Mouse (Mus musculus): ENCODE data around the gene Ctcfl. TPM values are rescaled to one million over a fixed set of nuclear protein-coding genes. Genes with fewer than 3 reads are reported as not detected.
A peak's percentile ranks its signal among the peaks of the same experiment; 100 is the strongest.
"Not testable (repeated sequence)": the region's sequence is repeated elsewhere in the genome, so short reads cannot be mapped to it uniquely, and the experiment has no call there.

Ctcfl gene
- polyA plus RNA-seq, 1 experiment from 2014 or later, result 0.94 TPM

GRCm38 (mm10) chr2:173138323-173139239 is 19.3 kb upstream of the Ctcfl start:
- peaks cover 8% of the 10 kb centered on the region; the same call in 1 of the 2 replicates for H3K27me3 ChIP-seq
- H3K27ac ChIP-seq, result no peak overlapping the region
- no peaks in the 10 kb centered on the region for H3K36me3 ChIP-seq
- ATAC-seq (replicated peaks; ENCODE audit: insufficient number of reproducible peaks, insufficient read depth, low FRiP score, low read depth), result no peak
- no peak overlapping the region for H3K4me2 ChIP-seq
- no peaks in the 10 kb centered on the region for H3K9me3 ChIP-seq (replicated peaks)
- H3K4me1 ChIP-seq (replicated peaks), result peaks cover 20% of the 10 kb centered on the region
- WGBS, result 55% methylated on average over 15 of the region's 15 CpGs
- H3K9ac ChIP-seq, result no peak overlapping the region
- no peak overlapping the region for H3K4me3 ChIP-seq

GRCm38 (mm10) chr2:173134695-173135094 is 15.4 kb upstream of the Ctcfl start:
- no peak overlapping the region for H3K4me3 ChIP-seq
- ATAC-seq (replicated peaks; ENCODE audit: insufficient number of reproducible peaks, insufficient read depth, low FRiP score, low read depth), result peak; percentile 73; the same call in 1 of the 2 replicates
- H3K9ac ChIP-seq, result no peak overlapping the region
- 15% methylated on average over 9 of the region's 9 CpGs for WGBS
- H3K27me3 ChIP-seq, result 0 out of 2 replicates have a peak, but pooled peaks cover 3% of the 10 kb centered on the region
- peak overlapping the region; percentile 62 for H3K27ac ChIP-seq
- no peaks in the 10 kb centered on the region for H3K36me3 ChIP-seq
- no peak overlapping the region for H3K4me2 ChIP-seq
- H3K4me1 ChIP-seq (replicated peaks), result peaks cover 34% of the 10 kb centered on the region
- H3K9me3 ChIP-seq (replicated peaks), result no peaks in the 10 kb centered on the region

- H3K36me3 ChIP-seq, result no peaks in the 10 kb centered on the region
- 64% methylated on average over 8 of the region's 8 CpGs for WGBS
- no peak overlapping the region for H3K4me3 ChIP-seq
- peaks cover 27% of the 10 kb centered on the region for H3K4me1 ChIP-seq (replicated peaks)
- H3K27me3 ChIP-seq, result no peaks in the 10 kb centered on the region
- no peaks in the 10 kb centered on the region for H3K9me3 ChIP-seq (replicated peaks)
- no peak overlapping the region for H3K4me2 ChIP-seq
- H3K27ac ChIP-seq, result no peak overlapping the region
- H3K9ac ChIP-seq, result no peak overlapping the region
- no peak for ATAC-seq (replicated peaks; ENCODE audit: insufficient number of reproducible peaks, insufficient read depth, low FRiP score, low read depth)
Observed at GRCm38 (mm10) chr2:173132794-173133300, 13.5 kb upstream of the Ctcfl start.

GRCm38 (mm10) chr2:173132262-173132661 is 12.9 kb upstream of the Ctcfl start:
- Histone ChIP-seq H3K27ac (no peak overlapping the region), H3K4me2 (no peak overlapping the region), H3K4me3 (no peak overlapping the region), H3K9ac (no peak overlapping the region), H3K27me3 (no peaks in the 10 kb centered on the region), H3K9me3 (replicated peaks) (no peaks in the 10 kb centered on the region), H3K4me1 (replicated peaks) (peaks cover 27% of the 10 kb centered on the region), H3K36me3 (no peaks in the 10 kb centered on the region)
- no peak for ATAC-seq (replicated peaks; ENCODE audit: insufficient number of reproducible peaks, insufficient read depth, low FRiP score, low read depth)
- 81% methylated on average over 13 of the region's 13 CpGs for WGBS

GRCm38 (mm10) chr2:173129111-173129510 is 9.8 kb upstream of the Ctcfl start:
- H3K9me3 ChIP-seq (replicated peaks), result no peaks in the 10 kb centered on the region
- no peak for ATAC-seq (replicated peaks; ENCODE audit: insufficient number of reproducible peaks, insufficient read depth, low FRiP score, low read depth)
- 63% methylated on average over 2 of the region's 2 CpGs for WGBS
- H3K4me3 ChIP-seq, result no peak overlapping the region
- peaks cover 14% of the 10 kb centered on the region for H3K4me1 ChIP-seq (replicated peaks)
- no peak overlapping the region for H3K27ac ChIP-seq
- H3K27me3 ChIP-seq, result no peaks in the 10 kb centered on the region
- no peak overlapping the region for H3K4me2 ChIP-seq
- no peak overlapping the region for H3K9ac ChIP-seq
- H3K36me3 ChIP-seq, result no peaks in the 10 kb centered on the region

GRCm38 (mm10) chr2:173126386-173126785 is 7.1 kb upstream of the Ctcfl start:
- 76% methylated on average over 4 of the region's 4 CpGs for WGBS
- Histone ChIP-seq H3K4me3 (no peak overlapping the region), H3K9ac (no peak overlapping the region), H3K27ac (no peak overlapping the region), H3K36me3 (no peaks in the 10 kb centered on the region), H3K4me2 (no peak overlapping the region), H3K9me3 (replicated peaks) (no peaks in the 10 kb centered on the region), H3K27me3 (no peaks in the 10 kb centered on the region), H3K4me1 (replicated peaks) (peaks cover under 1% of the 10 kb centered on the region; the same call in 1 of the 2 replicates)
- no peak for ATAC-seq (replicated peaks; ENCODE audit: insufficient number of reproducible peaks, insufficient read depth, low FRiP score, low read depth)

- Histone ChIP-seq H3K4me1 (replicated peaks) (no peaks in the 10 kb centered on the region), H3K9ac (no peak overlapping the region), H3K27me3 (no peaks in the 10 kb centered on the region), H3K36me3 (no peaks in the 10 kb centered on the region), H3K4me3 (no peak overlapping the region), H3K4me2 (no peak overlapping the region), H3K27ac (no peak overlapping the region), H3K9me3 (replicated peaks) (no peaks in the 10 kb centered on the region)
- 80% methylated on average over 7 of the region's 7 CpGs for WGBS
- no peak for ATAC-seq (replicated peaks; ENCODE audit: insufficient number of reproducible peaks, insufficient read depth, low FRiP score, low read depth)
Observed at GRCm38 (mm10) chr2:173124022-173124735, 4.9 kb upstream of the Ctcfl start.

- H3K4me2 ChIP-seq; H3K36me3 ChIP-seq; H3K27ac ChIP-seq; H3K4me1 ChIP-seq (replicated peaks); ATAC-seq (replicated peaks; ENCODE audit: insufficient number of reproducible peaks, insufficient read depth, low FRiP score, low read depth); H3K4me3 ChIP-seq; H3K9ac ChIP-seq; H3K9me3 ChIP-seq (replicated peaks); H3K27me3 ChIP-seq: not testable (repeated sequence)
- WGBS, result 68% methylated on average over 4 of the region's 4 CpGs
Observed at GRCm38 (mm10) chr2:173120117-173120516, 792 bp upstream of the Ctcfl start.

- not testable (repeated sequence) for H3K4me3 ChIP-seq; H3K4me1 ChIP-seq (replicated peaks); H3K27ac ChIP-seq; H3K9me3 ChIP-seq (replicated peaks); H3K9ac ChIP-seq; H3K27me3 ChIP-seq; H3K36me3 ChIP-seq; ATAC-seq (replicated peaks; ENCODE audit: insufficient number of reproducible peaks, insufficient read depth, low FRiP score, low read depth); H3K4me2 ChIP-seq
- 61% methylated on average over 3 of the region's 3 CpGs for WGBS
Observed at GRCm38 (mm10) chr2:173113796-173114195, 5.5 kb downstream of the Ctcfl start.

- H3K36me3 ChIP-seq, result no peaks in the 10 kb centered on the region
- H3K4me2 ChIP-seq, result no peak overlapping the region
- H3K4me1 ChIP-seq (replicated peaks), result peaks cover 6% of the 10 kb centered on the region
- no peaks in the 10 kb centered on the region for H3K27me3 ChIP-seq
- no peak overlapping the region for H3K9ac ChIP-seq
- H3K27ac ChIP-seq, result no peak overlapping the region
- no peak for ATAC-seq (replicated peaks; ENCODE audit: insufficient number of reproducible peaks, insufficient read depth, low FRiP score, low read depth)
- WGBS, result 85% methylated on average over 9 of the region's 9 CpGs
- H3K4me3 ChIP-seq, result no peak overlapping the region
- no peaks in the 10 kb centered on the region for H3K9me3 ChIP-seq (replicated peaks)
Observed at GRCm38 (mm10) chr2:173110571-173110970, 8.8 kb downstream of the Ctcfl start.

GRCm38 (mm10) chr2:173109510-173109909 is 9.8 kb downstream of the Ctcfl start:
- Histone ChIP-seq H3K27me3 (no peaks in the 10 kb centered on the region), H3K9me3 (replicated peaks) (no peaks in the 10 kb centered on the region), H3K36me3 (no peaks in the 10 kb centered on the region), H3K27ac (no peak overlapping the region), H3K9ac (no peak overlapping the region), H3K4me1 (replicated peaks) (peaks cover 6% of the 10 kb centered on the region), H3K4me3 (no peak overlapping the region), H3K4me2 (no peak overlapping the region)
- no peak for ATAC-seq (replicated peaks; ENCODE audit: insufficient number of reproducible peaks, insufficient read depth, low FRiP score, low read depth)
- WGBS, result 87% methylated on average over 7 of the region's 7 CpGs
